Mouse (Mus musculus): ENCODE measurements around the gene Npl.

GRCm38 (mm10) chr1:153489132-153489531 lies 60.7 kb downstream of the Npl start:
- TF ChIP-seq CTCF (IDR thresholded peaks at IDR 0.05; ENCODE audit: low read depth): peak; percentile 46
- TF ChIP-seq EP300 (optimal IDR thresholded peaks at IDR 0.05): no peak
